Mouse (Mus musculus) ES-E14 (cell line): ENCODE measurements around the gene Clic1.

ENCODE experiments used
- CHD2 ChIP-seq: IDR thresholded peaks from 2 replicates; pipeline ENCODE4 v1.6.1; 2014; ENCODE audit warnings: mild to moderate bottlenecking, low read depth, low read length, inconsistent platforms
- HCFC1 ChIP-seq: IDR thresholded peaks from 2 replicates; pipeline ENCODE4 v1.6.1; 2012; ENCODE audit warnings: low read length, inconsistent platforms, borderline replicate concordance; ENCODE audit not compliant: insufficient read depth
- MAFK ChIP-seq: IDR thresholded peaks from 2 replicates; pipeline ENCODE4 v1.6.1; 2014; ENCODE audit warnings: mild to moderate bottlenecking, low read depth, low read length, inconsistent platforms; ENCODE audit not compliant: insufficient read depth
- ZC3H11A ChIP-seq: IDR thresholded peaks from 2 replicates; pipeline ENCODE4 v1.6.1; 2012; ENCODE audit warnings: low read depth, mild to moderate bottlenecking, inconsistent platforms, low read length, borderline replicate concordance
- ZNF384 ChIP-seq: IDR thresholded peaks from 2 replicates; pipeline ENCODE4 v1.6.1; 2012; ENCODE audit warnings: low read depth, low read length, inconsistent platforms

DNA sequence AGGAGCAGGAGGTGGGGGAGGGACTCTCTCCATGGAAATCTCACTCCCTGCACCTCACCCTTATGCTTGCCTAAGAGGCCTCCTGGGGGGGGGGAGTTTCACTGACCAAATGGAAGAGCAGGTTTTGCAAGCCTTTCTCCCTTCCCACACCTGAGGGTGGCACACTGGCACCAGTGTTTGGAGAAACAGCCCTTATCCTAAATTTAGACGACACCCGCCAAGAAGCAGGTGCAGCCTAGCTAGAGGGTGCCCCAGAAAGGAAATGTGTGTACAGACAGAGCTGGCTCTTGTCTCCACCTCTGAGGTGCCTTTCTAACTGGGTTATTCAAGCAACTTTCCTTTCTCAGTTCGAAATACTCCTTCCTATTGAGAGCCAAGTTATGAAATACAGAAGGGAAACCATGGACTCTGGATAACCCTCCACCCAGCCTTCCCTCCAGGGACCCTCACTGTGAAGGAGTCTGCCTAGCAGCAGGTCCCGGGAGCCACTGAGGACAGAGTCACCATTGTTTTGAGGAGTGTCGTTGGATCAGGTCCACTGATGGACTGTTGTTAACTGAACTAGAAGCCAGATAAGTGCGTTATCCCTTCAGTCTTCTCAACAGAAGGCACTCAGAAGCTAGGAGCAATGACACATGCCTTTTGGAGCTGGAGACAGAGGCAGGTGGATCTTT, 20.9 kb downstream of the Clic1 start:
- no peak for TF ChIP-seq ZNF384
- no peak for TF ChIP-seq CHD2
- no peak for TF ChIP-seq MAFK
- no peak for TF ChIP-seq HCFC1
- TF ChIP-seq ZC3H11A = no peak
